Mouse (Mus musculus) skeletal muscle tissue, adult 2 months (tissue): ENCODE results near the gene Naf1.

Source experiments
- DNase-seq: peaks from one replicate; pipeline ENCODE4 v3.0.0-alpha.2; 2012; ENCODE audit warnings: low read depth, low spot score

Gene Naf1

DNA sequence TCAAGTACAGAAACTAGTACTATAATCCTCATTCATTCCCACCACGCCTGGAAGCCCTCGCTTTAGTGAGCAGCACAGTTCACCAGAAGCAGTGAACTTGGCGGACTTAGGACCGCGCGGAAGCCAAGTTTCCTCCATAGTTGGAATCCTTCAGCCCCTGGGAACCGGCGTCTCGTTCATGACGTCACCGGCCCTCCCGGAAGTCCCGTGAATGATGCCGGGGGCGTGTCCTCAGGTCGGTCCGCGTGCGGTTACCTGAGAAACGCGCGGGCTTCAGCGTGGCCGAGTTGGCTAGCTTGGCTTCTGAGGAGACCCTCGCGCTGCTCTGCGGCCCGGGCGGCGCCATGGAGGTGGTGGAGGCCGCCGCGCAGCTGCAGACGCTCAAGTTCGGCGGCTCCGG is at the start of gene Naf1:
Gene Naf1, plus strand, starts transcription at position 195 of the 400 bp plus-strand sequence.
- DNase-seq, result peak; percentile 88

GRCm38 (mm10) chr8:66860921-66861588 is 1.0 kb downstream of the Naf1 start:
- DNase-seq, result no peak

- no peak for DNase-seq
These were observed 1.8 kb downstream of the Naf1 start for GRCm38 (mm10) chr8:66861589-66862500.

DNA sequence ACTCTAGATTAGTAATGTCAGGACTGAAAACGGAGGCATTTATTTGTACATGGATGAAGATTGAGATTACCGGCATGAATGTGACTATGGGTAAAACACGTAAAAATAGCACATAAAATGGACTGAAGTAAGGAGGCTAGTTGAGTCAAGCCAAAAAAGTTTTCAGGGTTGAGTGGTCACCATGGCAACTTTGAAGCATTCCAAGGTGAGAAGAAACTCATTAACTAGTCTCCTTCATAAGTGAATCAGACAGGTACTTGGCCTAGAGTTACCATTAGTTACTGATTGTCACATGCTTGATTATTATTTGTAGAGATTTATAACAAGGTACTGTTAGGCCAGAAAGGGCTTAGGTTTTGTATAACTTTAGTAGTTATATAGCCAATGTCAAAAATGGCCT is 3.7 kb downstream of the Naf1 start:
- DNase-seq, result no peak

DNA sequence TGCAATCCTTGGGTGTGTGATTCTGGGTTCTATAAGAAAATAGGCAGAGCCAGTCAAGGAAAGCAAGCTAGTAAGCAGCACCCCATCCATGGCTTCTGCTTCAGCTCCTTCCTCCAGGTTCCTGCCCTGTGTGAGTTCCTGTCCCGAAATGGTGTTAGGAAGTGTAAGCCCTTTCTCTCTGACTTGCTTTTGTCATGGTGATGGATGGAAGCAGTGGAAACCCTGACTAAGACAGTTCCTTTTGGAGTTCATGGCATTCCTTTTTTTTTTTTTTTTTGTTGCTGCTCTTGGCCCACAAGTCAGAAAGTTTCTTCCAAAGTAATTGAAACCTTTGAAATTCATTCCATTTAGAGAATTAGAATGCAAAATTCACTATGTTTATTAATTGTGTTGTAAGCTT is 5.1 kb downstream of the Naf1 start:
- DNase-seq, result no peak

DNA sequence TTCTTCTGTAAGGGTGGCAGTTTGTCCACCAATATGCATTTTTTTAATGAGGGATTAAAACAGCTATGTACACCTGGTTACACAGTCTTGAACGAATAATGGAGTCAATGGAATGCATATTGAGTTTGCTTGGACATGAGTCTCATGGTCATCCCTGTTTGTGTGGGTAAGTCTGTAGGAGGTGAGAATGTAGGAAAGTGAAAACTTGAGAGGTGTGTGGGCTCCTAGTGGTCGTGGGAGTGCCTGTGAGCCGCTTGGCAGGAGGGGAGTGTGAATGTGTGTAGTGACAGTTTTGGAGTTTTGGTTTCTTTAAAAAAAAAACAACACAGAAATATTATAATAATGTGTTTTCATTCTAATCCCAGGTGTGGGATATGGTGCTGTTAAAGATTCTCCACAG is 7.7 kb downstream of the Naf1 start:
- no peak for DNase-seq

- DNase-seq, result no peak
These were observed 9.4 kb downstream of the Naf1 start for GRCm38 (mm10) chr8:66869211-66869932.

- no peak for DNase-seq
These were observed 23.8 kb downstream of the Naf1 start for GRCm38 (mm10) chr8:66883866-66884265.

GRCm38 (mm10) chr8:66891879-66892278 is 31.9 kb downstream of the Naf1 start:
- DNase-seq, result no peak

DNA sequence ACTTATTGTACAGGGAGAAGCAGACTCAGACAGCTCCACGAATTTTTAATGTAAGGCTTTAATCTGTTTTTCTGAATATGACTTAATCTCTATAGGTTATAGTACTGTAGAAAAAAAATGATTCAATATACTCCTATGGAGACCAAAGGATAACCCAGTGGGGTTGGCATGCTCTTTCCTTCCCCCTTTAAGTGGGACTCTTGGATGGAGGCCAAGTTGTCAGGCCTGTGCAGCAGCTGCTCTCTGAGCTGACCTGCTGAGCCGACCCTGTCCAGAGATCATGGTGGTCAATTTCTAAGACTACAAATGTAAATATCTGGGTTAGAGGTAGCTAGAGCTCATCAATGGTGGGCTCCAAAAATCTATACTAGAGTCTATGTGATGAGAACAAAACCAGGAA is 45.0 kb downstream of the Naf1 start:
- no peak for DNase-seq

- no peak for DNase-seq
These were observed 45.5 kb downstream of the Naf1 start for GRCm38 (mm10) chr8:66905557-66905956.

GRCm38 (mm10) chr8:66906116-66906515 is 46.1 kb downstream of the Naf1 start:
- DNase-seq, result no peak

DNA sequence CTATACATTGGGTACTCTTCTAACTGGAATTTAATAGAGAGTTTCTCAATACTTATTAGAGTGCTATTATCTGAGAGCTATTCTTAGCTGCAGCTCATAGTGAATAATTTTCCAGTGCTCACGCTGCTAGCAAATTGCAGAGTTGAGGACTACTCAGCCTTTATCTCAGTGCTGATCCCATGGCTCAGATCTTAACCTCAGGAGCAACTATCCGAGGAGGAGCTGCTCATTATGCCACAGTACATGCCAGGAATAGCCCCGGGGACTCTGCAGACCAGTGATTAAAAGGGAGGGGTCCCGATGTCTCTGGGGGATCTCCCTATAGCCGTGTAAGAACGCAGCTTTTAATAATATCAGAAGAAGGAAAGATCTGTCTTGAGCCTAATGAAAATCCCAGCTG is 50.7 kb downstream of the Naf1 start:
- DNase-seq, result no peak

GRCm38 (mm10) chr8:66913616-66914536 is 53.9 kb downstream of the Naf1 start:
- no peak for DNase-seq

DNA sequence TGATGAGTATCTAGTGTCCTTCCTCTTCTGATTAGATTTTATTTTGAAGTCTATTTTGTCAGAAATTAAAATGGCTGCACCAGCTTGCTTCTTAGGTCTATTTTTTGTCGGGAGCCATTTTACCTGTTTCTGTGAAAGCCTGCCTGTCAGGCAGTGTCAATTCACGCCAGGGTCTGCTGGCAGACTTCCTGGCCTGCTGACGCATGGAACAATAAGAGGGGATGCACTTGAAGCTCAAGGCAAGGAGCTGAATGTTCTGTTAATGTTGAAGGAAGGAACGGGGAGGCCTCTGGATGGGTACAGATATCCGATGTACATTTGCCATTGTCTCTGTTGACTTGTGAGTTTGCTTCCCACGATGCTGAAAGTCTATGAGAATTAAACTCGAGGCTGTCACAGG is 56.0 kb downstream of the Naf1 start:
- no peak for DNase-seq

GRCm38 (mm10) chr8:66917695-66918467 is 57.9 kb downstream of the Naf1 start:
- DNase-seq, result no peak

DNA sequence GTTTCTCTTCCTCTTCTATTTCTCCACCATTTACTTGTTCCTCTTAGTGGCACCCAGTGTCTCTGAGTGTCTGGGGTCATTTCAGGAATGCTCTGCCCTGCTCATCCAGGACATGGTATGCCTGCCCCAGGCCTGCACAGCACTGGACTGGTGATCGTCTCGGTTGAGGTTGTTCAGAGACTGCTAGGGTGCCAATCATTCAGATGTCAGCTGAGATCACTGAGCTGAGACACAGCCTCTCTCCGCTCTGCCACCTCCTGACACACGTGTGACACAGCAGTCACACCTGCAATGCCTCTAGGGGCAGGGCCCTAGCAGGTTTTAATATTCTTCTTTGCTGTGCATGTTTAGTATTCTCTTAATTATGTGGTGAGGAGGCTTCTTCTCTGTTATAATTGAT is 58.5 kb downstream of the Naf1 start:
- DNase-seq, result no peak

- DNase-seq, result no peak
These were observed 73.7 kb downstream of the Naf1 start for GRCm38 (mm10) chr8:66933746-66934145.

GRCm38 (mm10) chr8:66936236-66936635 is 76.2 kb downstream of the Naf1 start:
- DNase-seq, result no peak
